ENCODE assay signal across 11 mouse cellular contexts in the genomic region with DNA sequence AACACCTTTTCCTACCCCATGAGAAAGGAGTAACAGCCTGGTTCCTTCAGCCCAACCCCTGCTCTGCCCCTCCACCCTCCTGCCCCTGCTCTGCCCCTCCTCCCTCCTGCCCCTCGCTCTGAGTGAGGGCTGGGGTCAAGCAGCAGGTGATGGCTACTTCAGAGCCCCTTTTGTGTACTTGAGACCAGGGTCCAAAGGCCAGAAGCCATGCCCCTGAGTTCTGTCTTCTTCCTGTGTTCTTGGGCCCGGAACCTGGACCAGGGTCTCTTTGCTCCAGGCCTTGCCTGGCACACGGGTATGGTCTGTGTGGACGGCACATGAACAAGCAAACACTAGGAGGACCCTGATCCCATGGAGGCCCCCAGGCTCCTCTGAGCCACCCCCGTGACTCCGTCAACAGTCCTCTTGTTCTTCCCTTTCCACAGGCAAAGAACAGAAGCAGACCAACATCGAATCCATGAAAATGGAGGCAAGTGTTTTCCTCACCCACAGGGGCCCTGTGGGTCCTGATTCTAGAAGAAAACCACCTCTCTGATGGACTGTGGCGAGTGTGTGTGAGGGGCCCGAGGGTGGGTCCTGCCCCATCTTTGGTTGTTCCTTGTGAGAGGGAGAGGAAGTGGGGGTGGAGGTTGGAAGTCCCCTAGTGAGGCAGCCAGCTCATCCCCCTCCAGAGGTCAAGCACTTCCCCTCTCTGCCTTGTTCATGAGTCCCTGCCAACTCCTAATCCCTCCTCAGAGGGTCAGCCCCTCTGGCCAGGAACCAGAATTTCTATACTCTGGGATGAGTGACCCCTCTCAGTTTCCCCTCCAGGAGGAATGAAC.
DNase-seq lines count a peak whose midpoint lies in the region; ATAC-seq and TF ChIP-seq lines count a peak whose summit lies in the region.
"Had no signal": no experiment of that assay in that cellular context is flagged by ENCODE, and none has a peak within 500 bp of the region (broad histone marks: within the 10 kb centered on the region; RNA-seq: fewer than 3 reads in every experiment).

No protein-coding gene starts in this region.

- peak; percentile 13 to 52 for DNase-seq in heart, adult 18-20 months
- no peak for DNase-seq in heart, adult 8-10 months (ENCODE audit: low spot score)
- no peak for DNase-seq in liver, postnatal 0 days
- no peak for DNase-seq in liver, embryonic 11.5 days (ENCODE audit: low spot score)
- no peak for DNase-seq in ES-E14 (ENCODE audit: low read depth, low spot score)
- peak; percentile 57 to 85 for DNase-seq in kidney, postnatal 25 days
- DNase-seq in cerebellum, adult 11 months: no peak

- no peak overlapping the region for H3K4me2 ChIP-seq in liver, postnatal 0 days (ENCODE audit: low read depth, low read length)
- H3K4me2 ChIP-seq in liver, embryonic 11.5 days: no peak overlapping the region
- H3K4me2 ChIP-seq: hindbrain, embryonic 15.5 days; stomach, embryonic 15.5 days had no signal

- peaks cover 13% of the 10 kb centered on the region for H3K36me3 ChIP-seq in liver, postnatal 0 days (replicated peaks; ENCODE audit: insufficient read depth, low read length)
- peaks cover 8% of the 10 kb centered on the region for H3K36me3 ChIP-seq in liver, embryonic 11.5 days (ENCODE audit: control insufficient read depth, insufficient read depth, low read length)
- H3K36me3 ChIP-seq in ES-E14 (ENCODE audit: control insufficient read depth, insufficient read depth, low read length, poor library complexity, severe bottlenecking): no peaks in the 10 kb centered on the region; the same call in 1 of the 2 replicates

- peak overlapping the region; percentile 60 for H3K27ac ChIP-seq in liver, postnatal 0 days (ENCODE audit: low read depth)
- no peak overlapping the region for H3K27ac ChIP-seq in liver, embryonic 11.5 days (ENCODE audit: low read depth, low read length)
- H3K27ac ChIP-seq in ES-E14 (ENCODE audit: insufficient read depth, low read depth, low read length, poor library complexity, severe bottlenecking): peak overlapping the region; percentile 61; the same call in 1 of the 2 replicates

- H3K4me3 ChIP-seq in liver, postnatal 0 days (ENCODE audit: low read depth, low read length): no peak overlapping the region
- no peak overlapping the region for H3K4me3 ChIP-seq in liver, embryonic 11.5 days (ENCODE audit: low read depth, low read length)
- H3K4me3 ChIP-seq in ES-E14 (ENCODE audit: insufficient read depth in 1 of 2, low read depth in 1 of 2, low read length in 2 of 2, poor library complexity in 1 of 2, severe bottlenecking in 1 of 2): no peak overlapping the region
- H3K4me3 ChIP-seq: hindbrain, embryonic 15.5 days; stomach, embryonic 15.5 days had no signal

- TF ChIP-seq CTCF in liver, postnatal 0 days (IDR thresholded peaks at IDR 0.05; ENCODE audit: low read depth): no peak

- H3K9me3 ChIP-seq in liver, postnatal 0 days (ENCODE audit: low read length): no peaks in the 10 kb centered on the region
- H3K9me3 ChIP-seq in liver, embryonic 11.5 days (ENCODE audit: control insufficient read depth, low read length): no peaks in the 10 kb centered on the region
- no peaks in the 10 kb centered on the region for H3K9me3 ChIP-seq in ES-E14 (ENCODE audit: control insufficient read depth, insufficient read depth, low read depth, low read length)
- H3K9me3 ChIP-seq: hindbrain, embryonic 15.5 days; megakaryocyte, embryonic 14.5 days; stomach, embryonic 15.5 days had no signal

- ATAC-seq in liver, postnatal 0 days: no peak
- ATAC-seq in liver, embryonic 11.5 days (replicated peaks; ENCODE audit: low FRiP score): no peak
- ATAC-seq in erythroid progenitor cell, adult 5-6 weeks (replicated peaks; ENCODE audit: low FRiP score, poor library complexity, severe bottlenecking): no peak

- peaks cover 36% of the 10 kb centered on the region for H3K4me1 ChIP-seq in liver, postnatal 0 days (ENCODE audit: insufficient read depth)
- peaks cover 27% of the 10 kb centered on the region for H3K4me1 ChIP-seq in liver, embryonic 11.5 days (replicated peaks; ENCODE audit: control insufficient read depth, insufficient read depth, low read length)
- peaks cover 3 to 29% of the 10 kb centered on the region in 2 experiments; a peak in 3 of 4 replicates for H3K4me1 ChIP-seq in ES-E14 (ENCODE audit: control insufficient read depth in 2 of 2, insufficient read depth in 2 of 2, low read length in 2 of 2, poor library complexity in 1 of 2)

- no peaks in the 10 kb centered on the region for H3K27me3 ChIP-seq in liver, postnatal 0 days (ENCODE audit: insufficient read depth, low read length)
- no peaks in the 10 kb centered on the region for H3K27me3 ChIP-seq in liver, embryonic 11.5 days (replicated peaks; ENCODE audit: control insufficient read depth, insufficient read depth, low read length)
- H3K27me3 ChIP-seq: hindbrain, embryonic 15.5 days; megakaryocyte, embryonic 14.5 days; stomach, embryonic 15.5 days had no signal

- 62% methylated on average over 9 of the region's 9 CpGs for WGBS in liver, postnatal 0 days (ENCODE audit: insufficient replicate concordance)
- 70% methylated on average over 9 of the region's 9 CpGs for WGBS in liver, embryonic 11.5 days

- in situ Hi-C loops in ES-E14 (cut with MboI; ENCODE audit: low sequenced_read_pairs in 2 of 2, unreplicated experiment in 2 of 2): no loop called here

- no peak for TF ChIP-seq EP300 in liver, postnatal 0 days (IDR thresholded peaks at IDR 0.05; ENCODE audit: low read depth)

- no peak overlapping the region for H3K9ac ChIP-seq in liver, postnatal 0 days (replicated peaks)
- H3K9ac ChIP-seq in liver, embryonic 11.5 days (ENCODE audit: low read depth, low read length): no peak overlapping the region
- peak overlapping the region; percentile 55; the same call in 1 of the 2 replicates for H3K9ac ChIP-seq in ES-E14 (ENCODE audit: insufficient read depth, low read depth, low read length, poor library complexity, severe bottlenecking)
- H3K9ac ChIP-seq: hindbrain, embryonic 15.5 days; stomach, embryonic 15.5 days had no signal

TF ChIP-seq in ES-E14, 5 proteins besides CTCF, POLR2A, EP300 and RAD21:
- TF ChIP-seq HCFC1 (IDR thresholded peaks at IDR 0.05; ENCODE audit: borderline replicate concordance, insufficient read depth, low read length) (no peak), ZNF384 (IDR thresholded peaks at IDR 0.05; ENCODE audit: low read depth, low read length) (no peak), ZC3H11A (IDR thresholded peaks at IDR 0.05; ENCODE audit: borderline replicate concordance, low read depth, low read length) (no peak), MAFK (IDR thresholded peaks at IDR 0.05; ENCODE audit: insufficient read depth, low read depth, low read length) (no peak), CHD2 (IDR thresholded peaks at IDR 0.05; ENCODE audit: low read depth, low read length) (no peak)

Comparison
In these comparisons a context has a peak if more than half of its experiments do, and no peak if none do; other contexts are left out.
1. DNase-seq: peak in heart, adult 18-20 months (2 of 2) and kidney, postnatal 25 days (2 of 2); none in heart, adult 8-10 months (single experiment), liver, postnatal 0 days (single experiment), liver, embryonic 11.5 days (single experiment), ES-E14 (single experiment) and cerebellum, adult 11 months (single experiment).